Mouse (Mus musculus): ENCODE results near the gene Cbr4. TPM values are rescaled to one million over a fixed set of nuclear protein-coding genes. Genes with fewer than 3 reads are reported as not detected.

The Cbr4 gene
- 0.88 and 1.2 TPM in 2 replicates for polyA plus RNA-seq (2012; rRNA removed; ENCODE audit: low replicate concordance)

GRCm38 (mm10) chr8:61487597-61488156 is at the start of gene Cbr4:
Cbr4 (plus strand) TSS chr8:61487734.

